Mouse (Mus musculus): Measurements from ENCODE around the gene Rab9.
"Not testable (repeated sequence)": the region's sequence is repeated elsewhere in the genome, so short reads cannot be mapped to it uniquely, and the experiment has no call there.

GRCm38 (mm10) chrX:166514035-166514434 lies 34.4 kb upstream of the Rab9 start:
- not testable (repeated sequence) for TF ChIP-seq CTCF (IDR thresholded peaks at IDR 0.05; ENCODE audit: control insufficient read depth, insufficient read depth, insufficient read length); USF1 (IDR thresholded peaks at IDR 0.05; ENCODE audit: low read depth)
